Mouse (Mus musculus) embryonic facial prominence, embryonic 11.5 days (tissue): ENCODE results near the gene Plekhd1. TPM values are rescaled to one million over a fixed set of nuclear protein-coding genes. Genes with fewer than 3 reads are reported as not detected.

Experiments used
- ATAC-seq: fragments of 200-750 bp; cut with Nextera tagmentation; replicated peaks from 2 replicates; pipeline ENCODE4 v1.8.0; 2017; ENCODE audit warnings: low read depth; ENCODE audit not compliant: insufficient number of reproducible peaks, low FRiP score, low TSS enrichment
- DNase-seq: peaks from one replicate; pipeline ENCODE4 v3.0.0-alpha.2; 2015; ENCODE audit warnings: low spot score
- H3K27ac ChIP-seq: fragments of 300-500 bp; sonication (generic); replicated peaks from 2 replicates; pipeline ENCODE4 v1.5.1; 2014; ENCODE audit warnings: mild to moderate bottlenecking, low read depth, low read length, control low read depth
- H3K27me3 ChIP-seq: fragments of 300-500 bp; sonication (generic); 2 replicates; pipeline ENCODE4 v1.6.1; 2014; ENCODE audit warnings: mild to moderate bottlenecking, low read length, moderate library complexity, mixed read lengths; ENCODE audit not compliant: control insufficient read depth, insufficient read depth
- H3K36me3 ChIP-seq: fragments of 300-500 bp; sonication (generic); replicated peaks from 2 replicates; pipeline ENCODE4 v1.6.1; 2014; ENCODE audit warnings: low read depth, mild to moderate bottlenecking, low read length, moderate library complexity, mixed read lengths; ENCODE audit not compliant: control insufficient read depth, insufficient read depth
- H3K4me1 ChIP-seq: fragments of 300-500 bp; sonication (generic); 2 replicates; pipeline ENCODE4 v1.6.1; 2014; ENCODE audit warnings: low read length, mixed read lengths; ENCODE audit not compliant: control insufficient read depth, insufficient read depth
- H3K4me2 ChIP-seq: fragments of 300-500 bp; sonication (generic); 2 replicates; pipeline ENCODE4 v1.6.1; 2014; ENCODE audit warnings: low read depth, mild to moderate bottlenecking, control low read depth, low read length, moderate library complexity
- H3K4me3 ChIP-seq: fragments of 300-500 bp; sonication (generic); 2 replicates; pipeline ENCODE4 v1.5.1; 2014; ENCODE audit warnings: low read depth, low read length, control low read depth
- H3K9ac ChIP-seq: fragments of 300-500 bp; sonication (generic); replicated peaks from 2 replicates; pipeline ENCODE4 v1.6.1; 2014; ENCODE audit warnings: mild to moderate bottlenecking, control low read depth, low read length
- H3K9me3 ChIP-seq: fragments of 300-500 bp; sonication (generic); replicated peaks from 2 replicates; pipeline ENCODE4 v1.6.1; 2016; ENCODE audit warnings: mild to moderate bottlenecking, low read length, inconsistent platforms, mixed read lengths; ENCODE audit not compliant: control insufficient read depth
- WGBS: fragments of 180-500 bp; shearing (Covaris S2); extraction: QIAGEN DNeasy Blood & Tissue Kit; methylation state at CpG from one replicate; pipeline ENCODE4 v1.1.7; 2014; 5-methylcytosine and 5-hydroxymethylcytosine counted together
- polyA plus RNA-seq: library from polyadenylated mRNA; unstranded; fragments of >200 nt; fragmentation: Nextera tagmentation; extraction: Ambion mirVana; gene quantifications from 2 replicates; pipeline ENCODE4 v1.2.1, GENCODE M21; 2014

Gene Plekhd1
- polyA plus RNA-seq, 1 experiment from 2014 or later = 1.8 TPM

- Histone ChIP-seq H3K4me3 (no peak overlapping the region), H3K9me3 (no peaks in the 10 kb centered on the region), H3K36me3 (no peaks in the 10 kb centered on the region), H3K4me2 (no peak overlapping the region), H3K27me3 (no peaks in the 10 kb centered on the region), H3K27ac (no peak overlapping the region), H3K9ac (no peak overlapping the region), H3K4me1 (no peaks in the 10 kb centered on the region)
- DNase-seq (no peak), ATAC-seq (no peak)
- WGBS = 87% methylated on average over 6 of the region's 6 CpGs
These were observed 33.7 kb upstream of the Plekhd1 start for GRCm38 (mm10) chr12:80658661-80659060.

- DNase-seq = no peak
- Histone ChIP-seq H3K27me3 (no peaks in the 10 kb centered on the region), H3K27ac (no peak overlapping the region), H3K9me3 (no peaks in the 10 kb centered on the region), H3K4me3 (no peak overlapping the region), H3K4me2 (no peak overlapping the region), H3K36me3 (no peaks in the 10 kb centered on the region), H3K4me1 (no peaks in the 10 kb centered on the region), H3K9ac (no peak overlapping the region)
- no peak for ATAC-seq
- WGBS = 92% methylated on average over 10 of the region's 10 CpGs
These were observed 30.1 kb upstream of the Plekhd1 start for GRCm38 (mm10) chr12:80662322-80662721.

- no peaks in the 10 kb centered on the region for H3K27me3 ChIP-seq
- no peaks in the 10 kb centered on the region for H3K36me3 ChIP-seq
- no peak overlapping the region for H3K4me3 ChIP-seq
- DNase-seq (no peak), ATAC-seq (no peak)
- no peaks in the 10 kb centered on the region for H3K9me3 ChIP-seq
- no peak overlapping the region for H3K9ac ChIP-seq
- 75% methylated on average over 2 of the region's 2 CpGs for WGBS
- no peaks in the 10 kb centered on the region for H3K4me1 ChIP-seq
- H3K4me2 ChIP-seq = no peak overlapping the region
- H3K27ac ChIP-seq = no peak overlapping the region
These were observed 28.5 kb upstream of the Plekhd1 start for GRCm38 (mm10) chr12:80663935-80664334.

- Histone ChIP-seq H3K4me3 (no peak overlapping the region), H3K4me2 (no peak overlapping the region), H3K27ac (no peak overlapping the region), H3K27me3 (no peaks in the 10 kb centered on the region), H3K4me1 (no peaks in the 10 kb centered on the region), H3K36me3 (no peaks in the 10 kb centered on the region), H3K9me3 (no peaks in the 10 kb centered on the region), H3K9ac (no peak overlapping the region)
- WGBS = 82% methylated on average over 2 of the region's 2 CpGs
- ATAC-seq (no peak), DNase-seq (no peak)
These were observed 24.0 kb upstream of the Plekhd1 start for GRCm38 (mm10) chr12:80668391-80668790.

- DNase-seq (peak; percentile 75), ATAC-seq (no peak)
- no peaks in the 10 kb centered on the region; the same call in 1 of the 2 replicates for H3K36me3 ChIP-seq
- H3K9ac ChIP-seq = no peak overlapping the region
- no peaks in the 10 kb centered on the region for H3K4me1 ChIP-seq
- H3K4me3 ChIP-seq = no peak overlapping the region
- no peaks in the 10 kb centered on the region for H3K9me3 ChIP-seq
- no peak overlapping the region for H3K4me2 ChIP-seq
- no peak overlapping the region for H3K27ac ChIP-seq
- WGBS = 22% methylated on average over 3 of the region's 3 CpGs
- H3K27me3 ChIP-seq = no peaks in the 10 kb centered on the region
These were observed 19.2 kb upstream of the Plekhd1 start for GRCm38 (mm10) chr12:80673170-80673569.

GRCm38 (mm10) chr12:80681340-80681739 lies 11.1 kb upstream of the Plekhd1 start:
- Histone ChIP-seq H3K9ac (no peak overlapping the region), H3K4me3 (no peak overlapping the region), H3K9me3 (no peaks in the 10 kb centered on the region), H3K27ac (no peak overlapping the region), H3K4me1 (no peaks in the 10 kb centered on the region), H3K27me3 (no peaks in the 10 kb centered on the region), H3K36me3 (no peaks in the 10 kb centered on the region; the same call in 1 of the 2 replicates), H3K4me2 (no peak overlapping the region)
- ATAC-seq (no peak; the same call in 1 of the 2 replicates), DNase-seq (peak; percentile 51)
- 66% methylated on average over 1 of the region's 1 CpGs for WGBS

GRCm38 (mm10) chr12:80683554-80683953 lies 8.8 kb upstream of the Plekhd1 start:
- H3K27me3 ChIP-seq = no peaks in the 10 kb centered on the region
- no peaks in the 10 kb centered on the region for H3K4me1 ChIP-seq
- H3K27ac ChIP-seq = no peak overlapping the region
- H3K9me3 ChIP-seq = no peaks in the 10 kb centered on the region
- H3K9ac ChIP-seq = no peak overlapping the region
- H3K36me3 ChIP-seq = no peaks in the 10 kb centered on the region
- H3K4me3 ChIP-seq = no peak overlapping the region
- H3K4me2 ChIP-seq = no peak overlapping the region
- DNase-seq (no peak), ATAC-seq (no peak)
- 90% methylated on average over 3 of the region's 3 CpGs for WGBS

GRCm38 (mm10) chr12:80684316-80684715 lies 8.1 kb upstream of the Plekhd1 start:
- 88% methylated on average over 3 of the region's 3 CpGs for WGBS
- Histone ChIP-seq H3K36me3 (no peaks in the 10 kb centered on the region), H3K27me3 (no peaks in the 10 kb centered on the region), H3K4me1 (no peaks in the 10 kb centered on the region), H3K9ac (no peak overlapping the region), H3K4me2 (no peak overlapping the region), H3K27ac (no peak overlapping the region), H3K9me3 (no peaks in the 10 kb centered on the region), H3K4me3 (no peak overlapping the region)
- DNase-seq = no peak
- ATAC-seq = no peak
